Mouse (Mus musculus) heart, embryonic 14.5 days (tissue): ENCODE measurements around the gene Naa40. TPM values are rescaled to one million over a fixed set of nuclear protein-coding genes. Genes with fewer than 3 reads are reported as not detected.

ENCODE experiments used
- ATAC-seq: fragments of 200-750 bp; cut with Nextera tagmentation; 2 replicates; pipeline ENCODE4 v1.8.0; 2017; ENCODE audit warnings: low read depth, moderate TSS enrichment; ENCODE audit not compliant: insufficient number of reproducible peaks, insufficient read depth, low FRiP score
- H3K27ac ChIP-seq, 2 experiments: fragments of 200-500 bp in 1 of 2; fragments of 300-500 bp in 1 of 2; sonication (generic) in 1 of 2; replicated peaks in 1 of 2; 2 replicates each; pipeline ENCODE4 v1.5.1; 2012 to 2014; ENCODE audit warnings: low read depth in 2 of 2, low read length in 2 of 2, control low read depth in 1 of 2, mild to moderate bottlenecking in 1 of 2, mixed read lengths in 1 of 2; ENCODE audit not compliant: control insufficient read depth in 1 of 2, insufficient read depth in 1 of 2
- H3K27me3 ChIP-seq: fragments of 300-500 bp; sonication (generic); 2 replicates; pipeline ENCODE4 v1.6.1; 2014; ENCODE audit warnings: mild to moderate bottlenecking, low read length, control low read depth; ENCODE audit not compliant: control insufficient read depth, insufficient read depth
- H3K36me3 ChIP-seq: fragments of 300-500 bp; sonication (generic); 2 replicates; pipeline ENCODE4 v1.6.1; 2014; ENCODE audit warnings: mild to moderate bottlenecking, control low read depth, low read length, mixed read lengths; ENCODE audit not compliant: control insufficient read depth, insufficient read depth
- H3K4me1 ChIP-seq, 2 experiments: fragments of 200-500 bp in 1 of 2; fragments of 300-500 bp in 1 of 2; sonication (generic) in 1 of 2; 2 replicates each; pipeline ENCODE4 v1.6.1; 2012 to 2014; ENCODE audit warnings: low read length in 2 of 2, control low read depth in 1 of 2, mixed read lengths in 1 of 2; ENCODE audit not compliant: control insufficient read depth in 2 of 2, insufficient read depth in 2 of 2
- H3K4me2 ChIP-seq: fragments of 300-500 bp; sonication (generic); 2 replicates; pipeline ENCODE4 v1.6.1; 2014; ENCODE audit warnings: mild to moderate bottlenecking, low read length
- H3K4me3 ChIP-seq, 2 experiments: fragments of 200-500 bp in 1 of 2; fragments of 300-500 bp in 1 of 2; sonication (generic) in 1 of 2; 2 replicates each; pipeline ENCODE4 v1.5.1; 2012 to 2014; ENCODE audit warnings: low read length in 2 of 2, mild to moderate bottlenecking in 2 of 2, control low read depth in 1 of 2, low read depth in 1 of 2, moderate library complexity in 1 of 2; ENCODE audit not compliant: control insufficient read depth in 1 of 2, insufficient read depth in 1 of 2
- H3K9ac ChIP-seq: fragments of 300-500 bp; sonication (generic); 2 replicates; pipeline ENCODE4 v1.6.1; 2014; ENCODE audit warnings: mild to moderate bottlenecking, low read length
- H3K9me3 ChIP-seq: fragments of 300-500 bp; sonication (generic); 2 replicates; pipeline ENCODE4 v1.6.1; 2016; ENCODE audit warnings: low read length, control low read depth; ENCODE audit not compliant: control insufficient read depth
- WGBS: fragments of 180-500 bp; shearing (Covaris S2); extraction: QIAGEN DNeasy Blood & Tissue Kit; methylation state at CpG from one replicate; pipeline ENCODE4 v1.1.7; 2014; 5-methylcytosine and 5-hydroxymethylcytosine counted together
- polyA plus RNA-seq: library from polyadenylated mRNA; unstranded; fragments of >200 nt; fragmentation: Nextera tagmentation; extraction: Ambion mirVana; gene quantifications from 2 replicates; pipeline ENCODE4 v1.2.1, GENCODE M21; 2014

Naa40 gene
- polyA plus RNA-seq, 1 experiment from 2014 or later, result 55.9 TPM

GRCm38 (mm10) chr19:7225096-7225690 is 15.8 kb downstream of the Naa40 start:
- WGBS, result 85% methylated on average over 9 of the region's 9 CpGs
- ATAC-seq, result no peak

GRCm38 (mm10) chr19:7224253-7224652 is 16.7 kb downstream of the Naa40 start:
- H3K27me3 ChIP-seq, result no peaks in the 10 kb centered on the region
- no peak for ATAC-seq
- peaks cover 40% of the 10 kb centered on the region for H3K36me3 ChIP-seq
- H3K27ac ChIP-seq, result no peak overlapping the region
- H3K4me3 ChIP-seq, result no peak overlapping the region
- H3K9me3 ChIP-seq, result no peaks in the 10 kb centered on the region
- H3K9ac ChIP-seq, result no peak overlapping the region
- H3K4me2 ChIP-seq, result no peak overlapping the region
- no peaks in the 10 kb centered on the region for H3K4me1 ChIP-seq
- 86% methylated on average over 3 of the region's 3 CpGs for WGBS

More at GRCm38 (mm10) chr19:7225096-7225690, 15.8 kb downstream of the Naa40 start:
- no peak overlapping the region for H3K4me2 ChIP-seq
- no peak overlapping the region for H3K9ac ChIP-seq
- H3K4me3 ChIP-seq, result no peak overlapping the region
- no peaks in the 10 kb centered on the region for H3K4me1 ChIP-seq
- H3K27me3 ChIP-seq, result no peaks in the 10 kb centered on the region
- no peaks in the 10 kb centered on the region for H3K9me3 ChIP-seq
- no peak overlapping the region for H3K27ac ChIP-seq
- peaks cover 50% of the 10 kb centered on the region for H3K36me3 ChIP-seq

- H3K4me3 ChIP-seq, result no peak overlapping the region
- peaks cover 34% of the 10 kb centered on the region for H3K36me3 ChIP-seq
- H3K4me2 ChIP-seq, result no peak overlapping the region
- H3K4me1 ChIP-seq, result no peaks in the 10 kb centered on the region
- ATAC-seq, result no peak
- H3K27me3 ChIP-seq, result no peaks in the 10 kb centered on the region
- H3K9ac ChIP-seq, result no peak overlapping the region
- no peak overlapping the region for H3K27ac ChIP-seq
- H3K9me3 ChIP-seq, result no peaks in the 10 kb centered on the region
Observed at GRCm38 (mm10) chr19:7223488-7223887, 17.5 kb downstream of the Naa40 start.

DNA sequence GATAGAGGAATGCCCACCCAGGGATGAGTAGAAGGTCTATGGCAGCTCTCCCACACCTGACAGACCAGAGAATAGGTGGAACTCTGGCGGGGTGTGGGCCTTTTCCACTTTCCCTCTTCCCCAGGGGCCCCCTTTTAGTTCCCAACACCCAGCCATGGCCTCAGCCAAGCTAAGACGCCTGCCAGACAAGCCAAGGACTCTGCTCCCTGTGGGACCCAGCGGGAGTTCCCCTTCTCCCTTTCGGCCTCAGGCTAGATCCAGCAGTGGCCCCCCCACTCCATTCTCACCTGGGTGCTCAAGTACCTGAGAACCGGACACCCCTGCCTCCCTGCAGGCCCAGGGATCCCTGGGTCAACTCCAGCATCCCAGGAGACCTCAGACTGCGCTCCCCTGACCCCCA is 18.8 kb downstream of the Naa40 start:
- no peak for ATAC-seq
- H3K4me3 ChIP-seq, result no peak overlapping the region
- WGBS, result 90% methylated on average over 6 of the region's 6 CpGs
- H3K4me1 ChIP-seq, result peaks cover 0 to 4% of the 10 kb centered on the region in 2 experiments; a peak in 1 of 4 replicates
- H3K27me3 ChIP-seq, result no peaks in the 10 kb centered on the region
- no peak overlapping the region for H3K27ac ChIP-seq
- H3K4me2 ChIP-seq, result no peak overlapping the region
- peaks cover 21% of the 10 kb centered on the region for H3K36me3 ChIP-seq
- H3K9ac ChIP-seq, result no peak overlapping the region
- no peaks in the 10 kb centered on the region for H3K9me3 ChIP-seq

GRCm38 (mm10) chr19:7218753-7219152 is 22.2 kb downstream of the Naa40 start:
- Histone ChIP-seq H3K9me3 (no peaks in the 10 kb centered on the region), H3K27me3 (no peaks in the 10 kb centered on the region), H3K4me2 (no peak overlapping the region), H3K4me1 (peaks cover 16 to 29% of the 10 kb centered on the region in 2 experiments), H3K36me3 (peaks cover 27% of the 10 kb centered on the region), H3K4me3 (no peak overlapping the region), H3K27ac (no peak overlapping the region), H3K9ac (no peak overlapping the region)
- 88% methylated on average over 5 of the region's 5 CpGs for WGBS
- no peak for ATAC-seq

- H3K36me3 ChIP-seq, result peaks cover 35% of the 10 kb centered on the region
- no peaks in the 10 kb centered on the region for H3K27me3 ChIP-seq
- peaks cover 16 to 29% of the 10 kb centered on the region in 2 experiments for H3K4me1 ChIP-seq
- H3K9me3 ChIP-seq, result no peaks in the 10 kb centered on the region
- H3K4me3 ChIP-seq, result peak overlapping the region; percentile 15 to 73
- H3K4me2 ChIP-seq, result peak overlapping the region; percentile 63
- WGBS, result 8% methylated on average over 6 of the region's 6 CpGs
- H3K9ac ChIP-seq, result peak overlapping the region; percentile 27; the same call in 1 of the 2 replicates
- H3K27ac ChIP-seq, result no peak overlapping the region; a peak in 1 of 4 replicates
- no peak for ATAC-seq
Observed at GRCm38 (mm10) chr19:7217926-7218267, 23.1 kb downstream of the Naa40 start.

DNA sequence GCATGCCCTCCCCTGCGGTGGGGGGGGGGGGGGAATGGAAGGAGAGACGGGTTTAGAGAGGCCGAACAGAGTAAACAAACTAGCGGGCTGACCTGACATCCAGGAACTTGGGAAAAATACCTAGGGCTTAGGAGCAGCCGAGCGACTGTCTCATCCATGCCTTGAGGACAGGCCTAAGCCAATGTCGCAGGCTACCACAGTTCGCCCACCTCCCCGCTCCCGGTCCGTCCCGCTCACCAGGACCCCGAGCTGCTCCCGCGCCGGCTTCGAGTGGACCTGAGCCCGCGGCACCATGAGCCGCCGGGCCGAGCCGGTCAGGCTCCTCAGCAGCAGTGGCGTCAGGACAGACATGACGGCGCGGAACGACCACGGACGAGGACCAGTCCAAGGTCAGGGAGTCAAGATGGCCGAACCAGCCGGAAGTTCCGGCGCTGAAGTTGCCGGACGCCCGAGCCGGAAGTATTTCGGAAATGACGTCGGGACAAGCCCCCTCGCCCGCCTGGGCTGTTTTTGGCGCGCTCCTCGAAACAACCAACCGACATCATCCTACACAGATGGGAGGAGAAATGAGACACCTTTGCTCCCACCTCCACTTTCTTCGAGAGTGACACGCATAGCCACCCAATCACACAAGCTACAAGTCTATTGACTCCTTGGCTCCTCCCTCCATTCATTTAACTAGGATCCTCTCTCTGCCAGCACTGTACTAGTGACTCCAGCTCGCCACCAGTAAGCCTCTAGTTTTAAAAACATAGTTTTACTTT is 23.6 kb downstream of the Naa40 start, which contains the start of gene Cox8a:
Gene Cox8a, minus strand, starts transcription at position 455 of the 764 bp plus-strand sequence.
- peak within 1 kb of the TSS; percentile 93 to 98 for H3K27ac ChIP-seq
- H3K4me2 ChIP-seq, result peak within 1 kb of the TSS; percentile 84
- H3K27me3 ChIP-seq, result no peaks in the 10 kb centered on the region
- H3K36me3 ChIP-seq, result peaks cover 39% of the 10 kb centered on the region
- peaks cover 16 to 29% of the 10 kb centered on the region in 2 experiments for H3K4me1 ChIP-seq
- WGBS, result under 1% methylated on average over 50 of the region's 50 CpGs
- H3K9me3 ChIP-seq, result no peaks in the 10 kb centered on the region
- peak; percentile 95 for ATAC-seq
- H3K9ac ChIP-seq, result peak within 1 kb of the TSS; percentile 92
- peak within 1 kb of the TSS; percentile 73 to 93 for H3K4me3 ChIP-seq
